Mouse (Mus musculus) forebrain, embryonic 10.5 days (tissue): ENCODE measurements around the gene Hspd1. TPM values are rescaled to one million over a fixed set of nuclear protein-coding genes. Genes with fewer than 3 reads are reported as not detected.

Experiments used
- DNase-seq: peaks from one replicate; pipeline ENCODE4 v3.0.0-alpha.2; 2017; ENCODE audit warnings: low spot score; ENCODE audit errors: extremely low spot score
- H3K27ac ChIP-seq: fragments of 300-500 bp; sonication (generic); 2 replicates; pipeline ENCODE4 v1.5.1; 2016; ENCODE audit warnings: mild to moderate bottlenecking
- H3K27me3 ChIP-seq: fragments of 300-500 bp; sonication (generic); 2 replicates; pipeline ENCODE4 v1.6.1; 2016; ENCODE audit warnings: mild to moderate bottlenecking; ENCODE audit not compliant: poor library complexity, severe bottlenecking
- H3K36me3 ChIP-seq: fragments of 300-500 bp; sonication (generic); replicated peaks from 2 replicates; pipeline ENCODE4 v1.6.1; 2016; ENCODE audit warnings: mild to moderate bottlenecking, moderate library complexity
- H3K4me1 ChIP-seq: fragments of 300-500 bp; sonication (generic); 2 replicates; pipeline ENCODE4 v1.6.1; 2016
- H3K4me3 ChIP-seq: fragments of 300-500 bp; sonication (generic); 2 replicates; pipeline ENCODE4 v1.5.1; 2016; ENCODE audit warnings: mild to moderate bottlenecking, moderate library complexity
- H3K9me3 ChIP-seq: fragments of 300-500 bp; sonication (generic); 2 replicates; pipeline ENCODE4 v1.6.1; 2016; ENCODE audit warnings: mild to moderate bottlenecking, moderate library complexity
- WGBS: fragments of 180-500 bp; shearing (Covaris S2); methylation state at CpG from one replicate; pipeline ENCODE4 v1.1.7; 2016; 5-methylcytosine and 5-hydroxymethylcytosine counted together
- polyA plus RNA-seq: library from polyadenylated mRNA; unstranded; fragments of >200 nt; fragmentation: Nextera tagmentation; extraction: Ambion mirVana; gene quantifications from 2 replicates; pipeline ENCODE4 v1.2.1, GENCODE M21; 2016

Hspd1 gene
- polyA plus RNA-seq, 1 experiment from 2014 or later, result 636 TPM

DNA sequence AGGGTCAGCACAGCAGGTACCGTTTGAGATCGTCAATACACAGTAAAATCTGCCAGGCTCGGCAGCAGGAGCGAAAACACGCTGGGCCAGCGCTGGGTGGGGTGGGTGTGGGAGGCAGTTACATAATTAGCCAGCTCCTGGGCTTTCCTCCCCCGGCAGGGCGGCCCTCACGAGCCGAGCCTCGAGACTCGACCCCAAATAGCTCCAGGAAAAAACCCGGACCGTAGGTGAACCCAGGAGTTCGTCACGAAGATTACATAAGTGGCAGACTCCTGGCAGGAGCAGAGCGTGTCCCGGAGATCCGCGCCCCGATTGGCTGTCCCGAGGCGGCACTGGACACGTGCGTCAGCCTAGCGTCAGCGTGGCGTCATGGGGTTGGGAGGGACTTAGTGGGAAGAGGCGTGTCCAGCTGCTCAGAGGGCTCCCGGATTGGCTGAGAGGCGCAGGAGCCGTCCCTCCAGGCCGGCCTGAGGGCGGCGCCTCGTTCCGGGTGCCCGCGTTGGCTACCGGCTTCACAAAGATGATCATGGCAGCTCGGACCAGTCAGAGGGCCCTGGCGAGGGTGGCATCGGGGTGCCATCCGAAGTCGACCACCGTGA lies 35.6 kb downstream of the Hspd1 start, which contains the start of gene Coq10b:
Gene Coq10b (plus strand): TSS at position 416 of the 599 bp plus-strand sequence.
- peak; percentile 99 for DNase-seq
- WGBS, result under 1% methylated on average over 46 of the region's 46 CpGs

GRCm38 (mm10) chr1:55051671-55052070 lies 36.4 kb downstream of the Hspd1 start:
- WGBS, result 73% methylated on average over 3 of the region's 3 CpGs

More for the DNA sequence above, 35.6 kb downstream of the Hspd1 start, which contains the start of gene Coq10b:
- H3K9me3 ChIP-seq, result 0 out of 2 replicates have a peak, but pooled peaks cover 3% of the 10 kb centered on the region
- H3K27me3 ChIP-seq, result peaks cover 8% of the 10 kb centered on the region; the same call in 1 of the 2 replicates
- peak within 1 kb of the TSS; percentile 90 for H3K27ac ChIP-seq
- H3K36me3 ChIP-seq, result peaks cover 18% of the 10 kb centered on the region
- peaks cover 14% of the 10 kb centered on the region for H3K4me1 ChIP-seq
- H3K4me3 ChIP-seq, result peak within 1 kb of the TSS; percentile 86

GRCm38 (mm10) chr1:55048841-55049587 lies 39.0 kb downstream of the Hspd1 start:
- 66% methylated on average over 4 of the region's 4 CpGs for WGBS
- 0 out of 2 replicates have a peak, but pooled peaks cover 3% of the 10 kb centered on the region for H3K9me3 ChIP-seq
- no peak for DNase-seq
- peaks cover 8% of the 10 kb centered on the region; the same call in 1 of the 2 replicates for H3K27me3 ChIP-seq
- H3K4me1 ChIP-seq, result peaks cover 14% of the 10 kb centered on the region
- H3K36me3 ChIP-seq, result no peaks in the 10 kb centered on the region
- H3K27ac ChIP-seq, result no peak overlapping the region
- H3K4me3 ChIP-seq, result no peak overlapping the region

More at GRCm38 (mm10) chr1:55051671-55052070, 36.4 kb downstream of the Hspd1 start:
- Histone ChIP-seq H3K4me3 (peak overlapping the region; percentile 86), H3K4me1 (peaks cover 14% of the 10 kb centered on the region), H3K27ac (no peak overlapping the region), H3K36me3 (peaks cover 13% of the 10 kb centered on the region), H3K27me3 (peaks cover 8% of the 10 kb centered on the region; the same call in 1 of the 2 replicates), H3K9me3 (0 out of 2 replicates have a peak, but pooled peaks cover 3% of the 10 kb centered on the region)
- no peak for DNase-seq

DNA sequence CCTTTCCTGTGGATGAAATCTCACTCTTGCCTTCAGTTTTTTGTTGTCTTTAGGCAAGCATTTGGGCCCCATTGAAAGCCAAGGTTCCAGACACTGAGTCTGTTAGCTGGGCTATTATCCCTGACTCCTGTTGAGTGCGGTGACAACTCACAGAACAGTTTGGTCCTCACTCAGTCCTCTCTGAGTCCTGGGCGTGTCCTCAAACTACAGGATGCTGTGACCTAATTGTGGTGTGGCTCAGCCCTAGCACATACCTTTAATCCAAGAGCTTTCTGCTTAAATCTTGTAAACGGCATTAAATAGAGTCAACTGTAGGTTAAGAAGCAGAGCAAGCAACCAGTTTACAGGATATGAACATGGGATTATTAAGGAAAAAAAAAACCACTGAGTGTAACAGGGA lies 44.9 kb downstream of the Hspd1 start:
- Histone ChIP-seq H3K27ac (no peak overlapping the region), H3K4me1 (no peaks in the 10 kb centered on the region), H3K9me3 (peaks cover 18% of the 10 kb centered on the region), H3K27me3 (no peaks in the 10 kb centered on the region), H3K4me3 (no peak overlapping the region), H3K36me3 (no peaks in the 10 kb centered on the region)
- no peak for DNase-seq
- WGBS, result 85% methylated on average over 3 of the region's 3 CpGs

- Histone ChIP-seq H3K27me3 (no peaks in the 10 kb centered on the region), H3K4me1 (no peaks in the 10 kb centered on the region), H3K9me3 (peaks cover 18% of the 10 kb centered on the region), H3K36me3 (no peaks in the 10 kb centered on the region), H3K4me3 (no peak overlapping the region), H3K27ac (no peak overlapping the region)
- WGBS, result 62% methylated on average over 1 of the region's 1 CpGs
- DNase-seq, result no peak
Measured at GRCm38 (mm10) chr1:55042246-55042645, 45.8 kb downstream of the Hspd1 start.

GRCm38 (mm10) chr1:55041691-55042090 lies 46.4 kb downstream of the Hspd1 start:
- no peak for DNase-seq
- H3K36me3 ChIP-seq, result no peaks in the 10 kb centered on the region
- H3K9me3 ChIP-seq, result peaks cover 18% of the 10 kb centered on the region
- no peaks in the 10 kb centered on the region for H3K27me3 ChIP-seq
- H3K4me1 ChIP-seq, result no peaks in the 10 kb centered on the region
- 88% methylated on average over 4 of the region's 4 CpGs for WGBS
- H3K27ac ChIP-seq, result no peak overlapping the region
- H3K4me3 ChIP-seq, result no peak overlapping the region

DNA sequence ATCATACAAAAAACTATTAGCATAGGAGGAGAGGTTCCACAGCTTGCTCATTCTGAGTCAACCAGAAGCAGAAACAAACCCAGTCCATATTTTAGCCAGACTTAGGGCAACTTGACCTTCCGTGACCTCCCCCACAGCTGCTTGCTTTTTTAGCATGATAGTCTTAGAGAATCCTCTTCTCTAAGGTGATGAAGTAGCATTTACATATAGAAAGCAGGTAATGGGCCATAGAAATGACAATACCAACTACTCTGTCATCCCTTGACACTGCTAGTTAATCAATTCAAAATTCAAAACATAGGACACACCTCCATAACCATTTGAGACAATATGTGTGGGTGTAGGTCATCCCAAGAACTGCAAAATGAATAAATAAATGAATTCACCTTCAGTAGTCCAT lies 48.1 kb downstream of the Hspd1 start:
- 85% methylated on average over 1 of the region's 1 CpGs for WGBS
- no peaks in the 10 kb centered on the region for H3K27me3 ChIP-seq

GRCm38 (mm10) chr1:55031026-55031779 lies 56.8 kb downstream of the Hspd1 start:
- no peak for DNase-seq
- peaks cover 5% of the 10 kb centered on the region for H3K4me1 ChIP-seq
- no peak overlapping the region for H3K4me3 ChIP-seq
- no peaks in the 10 kb centered on the region for H3K9me3 ChIP-seq
- H3K36me3 ChIP-seq, result no peaks in the 10 kb centered on the region
- no peak overlapping the region for H3K27ac ChIP-seq
- no peaks in the 10 kb centered on the region for H3K27me3 ChIP-seq

More for the DNA sequence above, 48.1 kb downstream of the Hspd1 start:
- Histone ChIP-seq H3K9me3 (peaks cover 18% of the 10 kb centered on the region), H3K27ac (no peak overlapping the region), H3K4me3 (no peak overlapping the region), H3K4me1 (no peaks in the 10 kb centered on the region), H3K36me3 (no peaks in the 10 kb centered on the region)
- no peak for DNase-seq

DNA sequence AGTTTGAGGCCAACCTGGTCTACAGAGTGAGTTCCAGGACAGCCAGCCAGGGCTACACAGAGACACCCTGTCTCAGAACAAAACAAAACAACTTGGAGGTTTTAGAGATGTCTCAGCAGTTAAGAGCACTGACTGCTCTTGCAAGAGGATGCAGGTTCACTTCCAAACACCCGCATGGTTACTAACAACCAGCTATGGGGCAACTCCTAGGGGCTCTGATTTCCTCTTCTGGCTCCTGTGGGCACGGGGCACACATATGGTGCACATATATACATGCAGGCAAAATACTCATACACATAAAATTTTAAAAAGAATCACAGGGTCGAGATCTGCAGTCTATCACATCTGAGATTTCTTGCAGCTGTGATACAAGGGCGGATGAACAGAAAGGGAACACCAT lies 58.6 kb downstream of the Hspd1 start:
- no peak for DNase-seq
- 79% methylated on average over 4 of the region's 4 CpGs for WGBS
- H3K27ac ChIP-seq, result no peak overlapping the region
- H3K27me3 ChIP-seq, result no peaks in the 10 kb centered on the region
- no peak overlapping the region for H3K4me3 ChIP-seq
- peaks cover 17% of the 10 kb centered on the region for H3K4me1 ChIP-seq
- H3K9me3 ChIP-seq, result no peaks in the 10 kb centered on the region
- H3K36me3 ChIP-seq, result peaks cover 11% of the 10 kb centered on the region

DNA sequence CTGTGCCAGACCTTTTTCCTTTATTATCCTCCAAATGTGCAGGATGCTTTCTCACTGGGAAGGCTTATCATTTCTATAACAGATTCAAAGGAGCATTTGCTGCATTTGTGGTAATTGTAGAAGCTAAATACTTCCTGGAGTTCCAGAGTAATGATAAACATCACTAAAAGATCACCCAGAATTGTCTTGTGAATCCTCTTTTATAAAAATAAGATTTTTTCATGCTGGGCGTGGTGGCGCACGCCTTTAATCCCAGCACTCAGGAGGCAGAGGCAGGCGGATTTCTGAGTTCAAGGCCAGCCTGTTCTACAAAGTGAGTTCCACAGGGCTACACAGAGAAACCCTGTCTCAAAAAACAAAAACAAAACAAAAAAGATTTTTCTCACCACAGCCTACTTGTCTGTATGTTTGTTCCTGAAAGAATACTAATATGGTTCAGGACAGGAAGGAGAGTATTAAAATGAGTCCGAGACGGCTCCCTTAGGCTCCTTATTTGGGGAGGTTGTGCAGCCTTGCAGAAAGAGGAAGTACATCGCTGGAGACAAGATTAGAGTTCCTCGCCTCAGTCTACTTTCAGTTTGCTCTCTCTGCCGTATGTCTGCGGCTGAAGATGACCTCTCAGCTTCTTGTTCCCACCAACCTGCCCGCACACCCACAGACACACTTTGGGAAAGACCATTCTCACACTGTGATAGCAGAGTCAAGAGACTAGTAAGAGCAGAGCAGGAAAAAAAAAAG lies 59.4 kb downstream of the Hspd1 start:
- WGBS, result 86% methylated on average over 11 of the region's 11 CpGs

DNA sequence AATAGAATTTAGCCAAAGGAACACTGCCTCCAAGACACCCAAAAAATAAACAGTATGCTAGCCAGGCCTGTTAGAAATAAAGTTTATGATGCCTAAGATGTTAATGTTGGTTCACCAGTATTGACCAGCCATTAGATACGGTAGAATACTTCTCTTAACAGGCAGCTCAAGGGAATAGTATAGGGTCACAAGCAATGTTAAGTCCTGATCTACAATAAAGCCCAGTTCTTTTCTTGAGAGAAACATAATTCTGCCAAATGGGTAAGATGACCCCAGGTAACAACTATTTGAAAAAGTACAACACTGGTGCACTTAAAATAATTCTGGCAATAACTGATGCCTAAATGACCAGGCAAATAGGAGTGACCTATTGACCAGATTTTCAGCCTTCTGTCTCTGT lies 60.1 kb downstream of the Hspd1 start:
- H3K4me1 ChIP-seq, result peaks cover 17% of the 10 kb centered on the region
- H3K9me3 ChIP-seq, result peaks cover 4% of the 10 kb centered on the region; the same call in 1 of the 2 replicates
- peaks cover 26% of the 10 kb centered on the region for H3K36me3 ChIP-seq
- no peaks in the 10 kb centered on the region for H3K27me3 ChIP-seq
- 87% methylated on average over 1 of the region's 1 CpGs for WGBS
- peak overlapping the region; percentile 97 for H3K4me3 ChIP-seq
- peak overlapping the region; percentile 99 for H3K27ac ChIP-seq
- no peak for DNase-seq

More for the DNA sequence above, 59.4 kb downstream of the Hspd1 start:
- no peak overlapping the region for H3K27ac ChIP-seq
- H3K4me3 ChIP-seq, result no peak overlapping the region
- H3K4me1 ChIP-seq, result peaks cover 17% of the 10 kb centered on the region
- no peaks in the 10 kb centered on the region for H3K9me3 ChIP-seq
- no peaks in the 10 kb centered on the region for H3K27me3 ChIP-seq
- DNase-seq, result no peak
- peaks cover 19% of the 10 kb centered on the region for H3K36me3 ChIP-seq
